Mouse (Mus musculus): ENCODE data around the gene Tmem144. TPM values are rescaled to one million over a fixed set of nuclear protein-coding genes. Genes with fewer than 3 reads are reported as not detected.

Tmem144 gene
- total and polyA plus RNA-seq, 3 experiments = 0.59 to 2.0 (median 1.3) TPM

- no peaks in the 10 kb centered on the region for H3K9me3 ChIP-seq (replicated peaks; ENCODE audit: low read length)
- TF ChIP-seq PAX5 (IDR thresholded peaks at IDR 0.05; ENCODE audit: low read length) (no peak), RAD21 (IDR thresholded peaks at IDR 0.05; ENCODE audit: low read depth, low read length) (no peak), KAT2A (IDR thresholded peaks at IDR 0.05; ENCODE audit: insufficient replicate concordance, low read length) (no peak), USF1 (IDR thresholded peaks at IDR 0.05; ENCODE audit: low read depth, low read length) (no peak), MAX (IDR thresholded peaks at IDR 0.05; ENCODE audit: low read length) (no peak), TBP (conservative IDR thresholded peaks at IDR 0.05; ENCODE audit: low read depth, low read length) (no peak), CTCF (conservative IDR thresholded peaks at IDR 0.05 in 1 of 2, IDR thresholded peaks at IDR 0.05 in 1 of 2; ENCODE audit: low read depth in 2 of 2, low read length in 2 of 2) (no peak), HCFC1 (IDR thresholded peaks at IDR 0.05; ENCODE audit: low read depth, low read length) (no peak), GABPA (IDR thresholded peaks at IDR 0.05; ENCODE audit: insufficient replicate concordance, low read depth, low read length) (no peak), POLR2A (IDR thresholded peaks at IDR 0.05; ENCODE audit: low read depth, low read length) (no peak), CHD1 (IDR thresholded peaks at IDR 0.05; ENCODE audit: low read depth, low read length) (no peak), MAZ (IDR thresholded peaks at IDR 0.05; ENCODE audit: low read depth, low read length) (no peak), ZNF384 (IDR thresholded peaks at IDR 0.05; ENCODE audit: low read depth, low read length) (no peak), MEF2A (IDR thresholded peaks at IDR 0.05; ENCODE audit: borderline replicate concordance, low read depth, low read length) (no peak), MYC (IDR thresholded peaks at IDR 0.05; ENCODE audit: low read depth, low read length) (no peak), SMC3 (IDR thresholded peaks at IDR 0.05; ENCODE audit: low read depth, low read length) (no peak), JUN (IDR thresholded peaks at IDR 0.05; ENCODE audit: insufficient read depth, low read depth, low read length) (no peak), BHLHE40 (IDR thresholded peaks at IDR 0.05; ENCODE audit: low read depth, low read length) (no peak)
- no peaks in the 10 kb centered on the region for H3K27me3 ChIP-seq (replicated peaks)
- H3K9ac ChIP-seq (ENCODE audit: insufficient read depth, low read depth) = no peak overlapping the region
- no peaks in the 10 kb centered on the region for H3K79me2 ChIP-seq (replicated peaks; ENCODE audit: control insufficient read depth, extremely low read depth, insufficient read depth, poor library complexity, severe bottlenecking)
- H3K36me3 ChIP-seq (replicated peaks in 1 of 2; ENCODE audit: control insufficient read depth in 1 of 2, insufficient read depth in 1 of 2, low read length in 1 of 2) = no peaks in the 10 kb centered on the region
- dilution Hi-C loops (cut with MboI; ENCODE audit: extremely low pct_ligation_motif_present, extremely low pct_unique_long_range_greater_than_20kb, low sequenced_read_pairs) (no loop called here), in situ Hi-C loops (cut with MboI; ENCODE audit: low pct_ligation_motif_present, low pct_unique_long_range_greater_than_20kb, low sequenced_read_pairs) (no loop called here)
- H3K4me1 ChIP-seq (ENCODE audit: control insufficient read depth in 1 of 2, insufficient read depth in 2 of 2) = no peaks in the 10 kb centered on the region
- H3K4me2 ChIP-seq (ENCODE audit: insufficient read depth, low read depth, poor library complexity, severe bottlenecking) = no peak overlapping the region
- H3K27ac ChIP-seq (ENCODE audit: insufficient read depth, low read depth) = no peak overlapping the region
- no peak for DNase-seq (ENCODE audit: extremely low read depth)
- no peak overlapping the region for H3K4me3 ChIP-seq (replicated peaks in 1 of 3; ENCODE audit: low read depth in 2 of 3, low read length in 2 of 3, poor library complexity in 1 of 3)
Measured at GRCm38 (mm10) chr3:79772701-79773100, 79.9 kb downstream of the Tmem144 start.

Other genes starting within 250 kb of the Tmem144 start
- gene 4930579G24Rik, start 223.7 kb downstream of the Tmem144 start, total RNA-seq (2012; rRNA removed) = 10.0 and 10.2 TPM in 2 replicates
- 14.2 and 15.7 TPM in 2 replicates for gene 4930579G24Rik, start 223.7 kb downstream of the Tmem144 start, total RNA-seq (2014; rRNA removed)
- gene 4930579G24Rik, start 223.7 kb downstream of the Tmem144 start, polyA plus RNA-seq (2012; ENCODE audit: insufficient read length, low read depth) = 7.4 and 9.4 TPM in 2 replicates
- gene Etfdh, start 223.3 kb downstream of the Tmem144 start, total RNA-seq (2012; rRNA removed) = 20.1 and 22.4 TPM in 2 replicates
- gene Etfdh, start 223.3 kb downstream of the Tmem144 start, total RNA-seq (2014; rRNA removed) = 30.0 and 32.1 TPM in 2 replicates
- gene Etfdh, start 223.3 kb downstream of the Tmem144 start, polyA plus RNA-seq (2012; ENCODE audit: insufficient read length, low read depth) = 22.0 and 22.6 TPM in 2 replicates
- gene Rxfp1, start 114.9 kb downstream of the Tmem144 start, total RNA-seq (2012; rRNA removed) = 0.08 TPM in 2 replicates
- gene Rxfp1, start 114.9 kb downstream of the Tmem144 start, total RNA-seq (2014; rRNA removed) = 0.54 and 0.68 TPM in 2 replicates
- 0.87 and 0.98 TPM in 2 replicates for gene Rxfp1, start 114.9 kb downstream of the Tmem144 start, polyA plus RNA-seq (2012; ENCODE audit: insufficient read length, low read depth)
- 1.2 and 1.8 TPM in 2 replicates for gene Fam198b, start 31.8 kb upstream of the Tmem144 start, total RNA-seq (2012; rRNA removed)
- 6.7 and 8.5 TPM in 2 replicates for gene Fam198b, start 31.8 kb upstream of the Tmem144 start, total RNA-seq (2014; rRNA removed)
- 4.0 and 5.9 TPM in 2 replicates for gene Fam198b, start 31.8 kb upstream of the Tmem144 start, polyA plus RNA-seq (2012; ENCODE audit: insufficient read length, low read depth)